Mouse (Mus musculus): Measurements from ENCODE around the gene Grin3b. TPM values are rescaled to one million over a fixed set of nuclear protein-coding genes. Genes with fewer than 3 reads are reported as not detected.

The Grin3b gene
- polyA plus RNA-seq, 2 experiments: 0.23 to 0.72 TPM

DNA sequence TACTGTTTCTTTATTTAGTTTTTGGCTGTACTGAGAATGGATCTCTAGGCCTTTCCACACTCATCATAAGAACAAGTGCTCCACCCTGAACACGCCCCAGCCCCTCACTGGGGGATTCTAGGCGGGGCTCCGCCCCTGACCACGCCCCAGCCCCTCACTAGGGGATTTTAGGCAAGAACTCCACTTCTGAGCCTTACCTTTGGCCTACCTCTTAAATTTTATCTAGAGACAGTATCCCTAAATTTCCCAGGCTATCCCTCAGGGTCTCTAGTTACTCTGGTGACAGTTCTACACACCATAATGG is 54.5 kb downstream of the Grin3b start:
- H3K9ac ChIP-seq (ENCODE audit: low read depth, low read length, severe bottlenecking): no peak overlapping the region

DNA sequence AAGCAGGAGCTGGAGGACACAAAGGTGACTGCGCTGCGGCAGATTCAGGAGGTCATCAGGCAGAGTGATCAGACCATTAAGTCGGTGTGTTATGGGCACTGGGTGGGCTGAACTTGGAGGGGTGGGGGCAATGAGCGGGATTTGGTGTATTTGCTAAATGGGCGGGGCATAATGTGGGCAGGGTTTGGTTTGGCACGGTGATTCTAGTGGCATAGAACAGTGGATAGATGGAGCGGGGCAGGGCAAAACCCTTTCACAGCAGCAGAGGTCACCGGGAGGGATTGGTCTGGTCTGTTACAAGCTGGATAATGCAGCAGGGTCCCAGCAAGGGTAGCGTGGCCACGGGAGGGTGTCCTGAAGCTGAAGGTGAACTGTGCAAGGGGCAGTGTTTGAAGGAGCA is 54.9 kb downstream of the Grin3b start:
- no peaks in the 10 kb centered on the region for H3K9me3 ChIP-seq (ENCODE audit: control insufficient read depth, low read length)
- TF ChIP-seq POLR2A (IDR thresholded peaks at IDR 0.05; ENCODE audit: borderline replicate concordance, extremely low read depth, insufficient read depth, insufficient read length): no peak
- no peaks in the 10 kb centered on the region for H3K36me3 ChIP-seq (ENCODE audit: control insufficient read depth, insufficient read depth, low read length)
- WGBS: 72% methylated on average over 10 of the region's 10 CpGs
- no peak for ATAC-seq (ENCODE audit: low FRiP score, low read depth)
- H3K27me3 ChIP-seq (ENCODE audit: control insufficient read depth, insufficient read depth, low read length): no peaks in the 10 kb centered on the region
- no peak overlapping the region for H3K27ac ChIP-seq (replicated peaks; ENCODE audit: low read depth, low read length)
- no peak overlapping the region for H3K4me3 ChIP-seq (replicated peaks; ENCODE audit: low read length)
- no peak overlapping the region for H3K9ac ChIP-seq (ENCODE audit: low read depth, low read length, severe bottlenecking)
- H3K4me1 ChIP-seq (ENCODE audit: control insufficient read depth, insufficient read depth, low read length): no peaks in the 10 kb centered on the region
- no peak for DNase-seq (ENCODE audit: low spot score)
- no peak overlapping the region for H3K4me2 ChIP-seq (replicated peaks; ENCODE audit: low read depth, low read length, severe bottlenecking)

More for the DNA sequence above, 54.5 kb downstream of the Grin3b start:
- Histone ChIP-seq H3K9me3 (ENCODE audit: control insufficient read depth, low read length) (no peaks in the 10 kb centered on the region), H3K4me2 (replicated peaks; ENCODE audit: low read depth, low read length, severe bottlenecking) (no peak overlapping the region), H3K36me3 (ENCODE audit: control insufficient read depth, insufficient read depth, low read length) (no peaks in the 10 kb centered on the region), H3K27ac (replicated peaks; ENCODE audit: low read depth, low read length) (no peak overlapping the region), H3K4me1 (ENCODE audit: control insufficient read depth, insufficient read depth, low read length) (peaks cover 4% of the 10 kb centered on the region), H3K4me3 (replicated peaks; ENCODE audit: low read length) (no peak overlapping the region), H3K27me3 (ENCODE audit: control insufficient read depth, insufficient read depth, low read length) (no peaks in the 10 kb centered on the region)
- WGBS: 71% methylated on average over 4 of the region's 4 CpGs
- no peak for TF ChIP-seq POLR2A (IDR thresholded peaks at IDR 0.05; ENCODE audit: borderline replicate concordance, extremely low read depth, insufficient read depth, insufficient read length)
- DNase-seq (ENCODE audit: low spot score) (no peak), ATAC-seq (ENCODE audit: low FRiP score, low read depth) (no peak)

DNA sequence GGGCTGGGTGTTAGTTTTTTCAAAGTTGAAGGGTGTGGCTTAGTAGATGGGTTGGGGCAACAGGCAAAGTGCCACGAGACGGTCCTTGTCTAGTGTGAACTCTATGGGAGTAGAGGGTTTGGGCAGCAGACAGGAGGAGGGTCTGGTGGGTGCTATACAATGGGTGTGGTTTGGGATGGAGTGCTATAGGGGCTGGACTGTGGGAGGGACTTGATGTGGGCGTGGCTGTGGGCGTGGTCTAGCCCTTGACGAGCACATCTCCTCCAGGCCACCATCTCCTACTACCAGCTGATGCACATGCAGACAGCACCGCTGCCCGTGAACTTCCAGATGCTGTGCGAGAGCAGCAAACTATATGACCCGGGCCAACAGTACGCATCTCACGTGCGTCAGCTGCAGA is 55.4 kb downstream of the Grin3b start:
- Histone ChIP-seq H3K36me3 (ENCODE audit: control insufficient read depth, insufficient read depth, low read length) (no peaks in the 10 kb centered on the region), H3K27me3 (ENCODE audit: control insufficient read depth, insufficient read depth, low read length) (no peaks in the 10 kb centered on the region), H3K9ac (ENCODE audit: low read depth, low read length, severe bottlenecking) (no peak overlapping the region), H3K9me3 (ENCODE audit: control insufficient read depth, low read length) (no peaks in the 10 kb centered on the region), H3K27ac (replicated peaks; ENCODE audit: low read depth, low read length) (no peak overlapping the region), H3K4me2 (replicated peaks; ENCODE audit: low read depth, low read length, severe bottlenecking) (no peak overlapping the region), H3K4me3 (replicated peaks; ENCODE audit: low read length) (no peak overlapping the region), H3K4me1 (ENCODE audit: control insufficient read depth, insufficient read depth, low read length) (no peaks in the 10 kb centered on the region)
- 59% methylated on average over 12 of the region's 12 CpGs for whole genome bisulfite sequencing
- no peak for TF ChIP-seq POLR2A (IDR thresholded peaks at IDR 0.05; ENCODE audit: borderline replicate concordance, extremely low read depth, insufficient read depth, insufficient read length)
- ATAC-seq (ENCODE audit: low FRiP score, low read depth) (no peak; the same call in 1 of the 2 replicates), DNase-seq (ENCODE audit: low spot score) (no peak)

Other genes with a start within 250 kb of the Grin3b start
Only the 30 nearest of the 32 such genes appear.
- gene Rnf126, start 203.8 kb upstream of the Grin3b start, polyA plus RNA-seq (2012; rRNA removed): 176 and 229 TPM in 2 replicates
- gene Rnf126, start 203.8 kb upstream of the Grin3b start, polyA plus RNA-seq (2014; fragmentation: Nextera tagmentation; extraction: Ambion mirVana): 100 and 103 TPM in 2 replicates
- 11.6 and 14.7 TPM in 2 replicates for gene Fstl3, start 193.4 kb upstream of the Grin3b start, polyA plus RNA-seq (2012; rRNA removed)
- gene Fstl3, start 193.4 kb upstream of the Grin3b start, polyA plus RNA-seq (2014; fragmentation: Nextera tagmentation; extraction: Ambion mirVana): 9.0 and 9.5 TPM in 2 replicates
- 0.04 and 0.06 TPM in 2 replicates for gene Prss57, start 179.8 kb upstream of the Grin3b start, polyA plus RNA-seq (2012; rRNA removed)
- gene Prss57, start 179.8 kb upstream of the Grin3b start, polyA plus RNA-seq (2014; fragmentation: Nextera tagmentation; extraction: Ambion mirVana): not detected in 2 replicates
- gene Palm, start 177.1 kb upstream of the Grin3b start, polyA plus RNA-seq (2012; rRNA removed): 55.8 and 72.7 TPM in 2 replicates
- gene Palm, start 177.1 kb upstream of the Grin3b start, polyA plus RNA-seq (2014; fragmentation: Nextera tagmentation; extraction: Ambion mirVana): 76.2 and 83.8 TPM in 2 replicates
- 0.41 and 0.50 TPM in 2 replicates for gene Misp, start 149.7 kb upstream of the Grin3b start, polyA plus RNA-seq (2012; rRNA removed)
- 0.54 and 1.2 TPM in 2 replicates for gene Misp, start 149.7 kb upstream of the Grin3b start, polyA plus RNA-seq (2014; fragmentation: Nextera tagmentation; extraction: Ambion mirVana)
- 536 and 644 TPM in 2 replicates for gene Ptbp1, start 116.3 kb upstream of the Grin3b start, polyA plus RNA-seq (2012; rRNA removed)
- gene Ptbp1, start 116.3 kb upstream of the Grin3b start, polyA plus RNA-seq (2014; fragmentation: Nextera tagmentation; extraction: Ambion mirVana): 262 and 279 TPM in 2 replicates
- 10.3 and 17.3 TPM in 2 replicates for gene Prtn3, start 96.2 kb upstream of the Grin3b start, polyA plus RNA-seq (2012; rRNA removed)
- 5.9 and 8.2 TPM in 2 replicates for gene Prtn3, start 96.2 kb upstream of the Grin3b start, polyA plus RNA-seq (2014; fragmentation: Nextera tagmentation; extraction: Ambion mirVana)
- gene Plppr3, start 96.1 kb upstream of the Grin3b start, polyA plus RNA-seq (2012; rRNA removed): 220 and 326 TPM in 2 replicates
- 61.5 and 79.7 TPM in 2 replicates for gene Plppr3, start 96.1 kb upstream of the Grin3b start, polyA plus RNA-seq (2014; fragmentation: Nextera tagmentation; extraction: Ambion mirVana)
- 0.35 and 1.8 TPM in 2 replicates for gene Elane, start 84.5 kb upstream of the Grin3b start, polyA plus RNA-seq (2012; rRNA removed)
- 0.62 and 1.2 TPM in 2 replicates for gene Elane, start 84.5 kb upstream of the Grin3b start, polyA plus RNA-seq (2014; fragmentation: Nextera tagmentation; extraction: Ambion mirVana)
- gene Cfd, start 79.9 kb upstream of the Grin3b start, polyA plus RNA-seq (2012; rRNA removed): 1.1 and 2.3 TPM in 2 replicates
- gene Cfd, start 79.9 kb upstream of the Grin3b start, polyA plus RNA-seq (2014; fragmentation: Nextera tagmentation; extraction: Ambion mirVana): not detected in 2 replicates
- 54.6 and 73.8 TPM in 2 replicates for gene Med16, start 61.8 kb upstream of the Grin3b start, polyA plus RNA-seq (2012; rRNA removed)
- 33.4 and 38.3 TPM in 2 replicates for gene Med16, start 61.8 kb upstream of the Grin3b start, polyA plus RNA-seq (2014; fragmentation: Nextera tagmentation; extraction: Ambion mirVana)
- gene Gm26602, start 59.9 kb upstream of the Grin3b start, polyA plus RNA-seq (2012; rRNA removed): not detected in 2 replicates
- gene Gm26602, start 59.9 kb upstream of the Grin3b start, polyA plus RNA-seq (2014; fragmentation: Nextera tagmentation; extraction: Ambion mirVana): 6.6 TPM in 1 of 2 replicates, not detected in the other
- 2.5 and 2.8 TPM in 2 replicates for gene Kiss1r, start 53.7 kb upstream of the Grin3b start, polyA plus RNA-seq (2012; rRNA removed)
- gene Kiss1r, start 53.7 kb upstream of the Grin3b start, polyA plus RNA-seq (2014; fragmentation: Nextera tagmentation; extraction: Ambion mirVana): 0.17 and 0.26 TPM in 2 replicates
- 158 and 219 TPM in 2 replicates for gene R3hdm4, start 49.5 kb upstream of the Grin3b start, polyA plus RNA-seq (2012; rRNA removed)
- 141 and 152 TPM in 2 replicates for gene R3hdm4, start 49.5 kb upstream of the Grin3b start, polyA plus RNA-seq (2014; fragmentation: Nextera tagmentation; extraction: Ambion mirVana)
- gene Arid3a, start 43.7 kb upstream of the Grin3b start, polyA plus RNA-seq (2012; rRNA removed): 8.6 and 12.6 TPM in 2 replicates
- 4.8 and 5.0 TPM in 2 replicates for gene Arid3a, start 43.7 kb upstream of the Grin3b start, polyA plus RNA-seq (2014; fragmentation: Nextera tagmentation; extraction: Ambion mirVana)
- gene Wdr18, start 10.6 kb upstream of the Grin3b start, polyA plus RNA-seq (2012; rRNA removed): 58.7 and 78.5 TPM in 2 replicates
- gene Wdr18, start 10.6 kb upstream of the Grin3b start, polyA plus RNA-seq (2014; fragmentation: Nextera tagmentation; extraction: Ambion mirVana): 99.8 and 106 TPM in 2 replicates
- 260 and 379 TPM in 2 replicates for gene Tmem259, start 13.6 kb downstream of the Grin3b start, polyA plus RNA-seq (2012; rRNA removed)
- 24.5 and 25.2 TPM in 2 replicates for gene Tmem259, start 13.6 kb downstream of the Grin3b start, polyA plus RNA-seq (2014; fragmentation: Nextera tagmentation; extraction: Ambion mirVana)
- 133 and 173 TPM in 2 replicates for gene Cnn2, start 17.9 kb downstream of the Grin3b start, polyA plus RNA-seq (2012; rRNA removed)
- 273 and 290 TPM in 2 replicates for gene Cnn2, start 17.9 kb downstream of the Grin3b start, polyA plus RNA-seq (2014; fragmentation: Nextera tagmentation; extraction: Ambion mirVana)
- gene Abca7, start 25.8 kb downstream of the Grin3b start, polyA plus RNA-seq (2012; rRNA removed): 6.2 and 8.0 TPM in 2 replicates
- gene Abca7, start 25.8 kb downstream of the Grin3b start, polyA plus RNA-seq (2014; fragmentation: Nextera tagmentation; extraction: Ambion mirVana): 2.2 and 2.4 TPM in 2 replicates
- gene Arhgap45, start 45.9 kb downstream of the Grin3b start, polyA plus RNA-seq (2012; rRNA removed): 12.8 and 14.4 TPM in 2 replicates
- 3.4 and 5.7 TPM in 2 replicates for gene Arhgap45, start 45.9 kb downstream of the Grin3b start, polyA plus RNA-seq (2014; fragmentation: Nextera tagmentation; extraction: Ambion mirVana)
- 287 and 350 TPM in 2 replicates for gene Polr2e, start 69.1 kb downstream of the Grin3b start, polyA plus RNA-seq (2012; rRNA removed)
- 247 and 248 TPM in 2 replicates for gene Polr2e, start 69.1 kb downstream of the Grin3b start, polyA plus RNA-seq (2014; fragmentation: Nextera tagmentation; extraction: Ambion mirVana)
- 372 and 379 TPM in 2 replicates for gene Gpx4, start 76.5 kb downstream of the Grin3b start, polyA plus RNA-seq (2012; rRNA removed)
- gene Gpx4, start 76.5 kb downstream of the Grin3b start, polyA plus RNA-seq (2014; fragmentation: Nextera tagmentation; extraction: Ambion mirVana): 466 and 493 TPM in 2 replicates
- gene Sbno2, start 134.9 kb downstream of the Grin3b start, polyA plus RNA-seq (2012; rRNA removed): 24.9 and 29.5 TPM in 2 replicates
- 15.3 and 16.8 TPM in 2 replicates for gene Sbno2, start 134.9 kb downstream of the Grin3b start, polyA plus RNA-seq (2014; fragmentation: Nextera tagmentation; extraction: Ambion mirVana)
- gene Stk11, start 145.1 kb downstream of the Grin3b start, polyA plus RNA-seq (2012; rRNA removed): 133 and 147 TPM in 2 replicates
- gene Stk11, start 145.1 kb downstream of the Grin3b start, polyA plus RNA-seq (2014; fragmentation: Nextera tagmentation; extraction: Ambion mirVana): 30.1 and 32.4 TPM in 2 replicates
- gene Atp5d, start 167.9 kb downstream of the Grin3b start, polyA plus RNA-seq (2012; rRNA removed): 449 and 577 TPM in 2 replicates
- 477 TPM in 2 replicates for gene Atp5d, start 167.9 kb downstream of the Grin3b start, polyA plus RNA-seq (2014; fragmentation: Nextera tagmentation; extraction: Ambion mirVana)
- gene Cbarp, start 170.1 kb downstream of the Grin3b start, polyA plus RNA-seq (2012; rRNA removed): 28.9 and 36.0 TPM in 2 replicates
- gene Cbarp, start 170.1 kb downstream of the Grin3b start, polyA plus RNA-seq (2014; fragmentation: Nextera tagmentation; extraction: Ambion mirVana): 7.5 and 9.3 TPM in 2 replicates
- gene Midn, start 177.6 kb downstream of the Grin3b start, polyA plus RNA-seq (2012; rRNA removed): 108 and 161 TPM in 2 replicates
- 33.4 and 39.6 TPM in 2 replicates for gene Midn, start 177.6 kb downstream of the Grin3b start, polyA plus RNA-seq (2014; fragmentation: Nextera tagmentation; extraction: Ambion mirVana)
- 286 and 289 TPM in 2 replicates for gene Cirbp, start 195.3 kb downstream of the Grin3b start, polyA plus RNA-seq (2012; rRNA removed)
- gene Cirbp, start 195.3 kb downstream of the Grin3b start, polyA plus RNA-seq (2014; fragmentation: Nextera tagmentation; extraction: Ambion mirVana): 101 and 106 TPM in 2 replicates
- gene 1600002K03Rik, start 202.2 kb downstream of the Grin3b start, polyA plus RNA-seq (2012; rRNA removed): 10.9 and 15.5 TPM in 2 replicates
- 8.5 and 12.8 TPM in 2 replicates for gene 1600002K03Rik, start 202.2 kb downstream of the Grin3b start, polyA plus RNA-seq (2014; fragmentation: Nextera tagmentation; extraction: Ambion mirVana)
- gene Efna2, start 208.8 kb downstream of the Grin3b start, polyA plus RNA-seq (2012; rRNA removed): 41.7 and 67.7 TPM in 2 replicates
- 31.5 and 38.6 TPM in 2 replicates for gene Efna2, start 208.8 kb downstream of the Grin3b start, polyA plus RNA-seq (2014; fragmentation: Nextera tagmentation; extraction: Ambion mirVana)

Data from limb, embryonic 14.5 days (tissue).